Mouse (Mus musculus): ENCODE results near the gene Hdac1.

The Hdac1 gene

GRCm38 (mm10) chr4:129476047-129476446 is 66.5 kb downstream of the Hdac1 start:
- DNase-seq (ENCODE audit: low spot score in 2 of 2), result no peak
